Comparison of ENCODE assay signal across 24 mouse cellular contexts in genomic region chr2:113092756-113093155, GRCm38 (mm10).
"Had no signal": no experiment of that assay in that cellular context is flagged by ENCODE, and none has a peak within 500 bp of the region (broad histone marks: within the 10 kb centered on the region; RNA-seq: fewer than 3 reads in every experiment).

No protein-coding gene starts in this region.

- H3K4me2 ChIP-seq: heart, embryonic 12.5 days; hindbrain, embryonic 12.5 days; hindbrain, embryonic 14.5 days; intestine, embryonic 15.5 days; limb, embryonic 12.5 days had no signal

- DNase-seq: gastrocnemius, adult 2 months; gastrocnemius, postnatal 10 days; gastrocnemius, postnatal 25 days; heart, adult 18-20 months; heart, postnatal 10 days; heart, postnatal 4 days; kidney, adult 18-20 months; kidney, adult 8-10 months; kidney, postnatal 10 days; kidney, postnatal 25 days; kidney, postnatal 4 days had no signal

- H3K9me3 ChIP-seq: heart, embryonic 10.5 days; heart, embryonic 12.5 days; hindbrain, embryonic 10.5 days; hindbrain, embryonic 12.5 days; intestine, embryonic 15.5 days; limb, embryonic 10.5 days; limb, embryonic 12.5 days had no signal

- H3K36me3 ChIP-seq: heart, embryonic 10.5 days; heart, embryonic 12.5 days; hindbrain, embryonic 10.5 days; hindbrain, embryonic 12.5 days; intestine, embryonic 15.5 days; limb, embryonic 10.5 days; limb, embryonic 12.5 days had no signal

- H3K4me3 ChIP-seq: gastrocnemius, adult 2 months; heart, embryonic 10.5 days; heart, embryonic 12.5 days; hindbrain, embryonic 10.5 days; hindbrain, embryonic 12.5 days; intestine, embryonic 15.5 days; layer of hippocampus, adult 2 months; left cerebral cortex, adult 2 months; limb, embryonic 10.5 days; limb, embryonic 12.5 days had no signal

- H3K4me1 ChIP-seq: heart, embryonic 10.5 days; heart, embryonic 12.5 days; hindbrain, embryonic 10.5 days; hindbrain, embryonic 12.5 days; intestine, embryonic 15.5 days; limb, embryonic 10.5 days; limb, embryonic 12.5 days had no signal

- H3K27me3 ChIP-seq: heart, embryonic 12.5 days; hindbrain, embryonic 12.5 days; intestine, embryonic 15.5 days; limb, embryonic 12.5 days had no signal

- H3K27ac ChIP-seq: gastrocnemius, adult 2 months; heart, embryonic 10.5 days; hindbrain, embryonic 10.5 days; hindbrain, embryonic 12.5 days; hindbrain, embryonic 14.5 days; intestine, embryonic 15.5 days; layer of hippocampus, adult 2 months; left cerebral cortex, adult 2 months; limb, embryonic 10.5 days; limb, embryonic 12.5 days had no signal

- ATAC-seq: hindbrain, embryonic 16.5 days; inflammation-experienced regulatory T-cells, adult 6 months; intestine, embryonic 15.5 days; intestine, postnatal 0 days had no signal

- H3K9ac ChIP-seq: heart, embryonic 12.5 days; hindbrain, embryonic 12.5 days; hindbrain, embryonic 14.5 days; intestine, embryonic 15.5 days; limb, embryonic 12.5 days had no signal
